Mouse (Mus musculus) layer of hippocampus, adult 8-10 months (tissue): ENCODE data around the gene Scml4. TPM values are rescaled to one million over a fixed set of nuclear protein-coding genes. Genes with fewer than 3 reads are reported as not detected.
A peak's percentile ranks its signal among the peaks of the same experiment; 100 is the strongest.

ENCODE experiments used
- DNase-seq, 2 experiments: peaks; one replicate each; pipeline ENCODE4 v3.0.0; 2022; ENCODE audit warnings: low spot score in 2 of 2
- total RNA-seq, 4 experiments: library from RNA; stranded (reverse); gene quantifications; 2 replicates each; pipeline ENCODE4 v1.2.4; 2022

Gene Scml4
- total RNA-seq, 4 experiments from 2014 or later, result 3.7 to 5.3 (median 4.6) TPM

GRCm38 (mm10) chr10:42947336-42947735, 87.2 kb downstream of the Scml4 start:
- DNase-seq, result no peak

- no peak for DNase-seq
These were observed 90.1 kb downstream of the Scml4 start for GRCm38 (mm10) chr10:42950252-42950751.

- no peak for DNase-seq
These were observed 91.2 kb downstream of the Scml4 start for GRCm38 (mm10) chr10:42951078-42952045.

GRCm38 (mm10) chr10:42952046-42952420, 91.9 kb downstream of the Scml4 start:
- no peak for DNase-seq

GRCm38 (mm10) chr10:42953601-42954000, 93.4 kb downstream of the Scml4 start:
- no peak for DNase-seq

GRCm38 (mm10) chr10:42955205-42955604, 95.0 kb downstream of the Scml4 start:
- no peak for DNase-seq

- peak; percentile 36 to 74 for DNase-seq
These were observed 97.9 kb downstream of the Scml4 start for GRCm38 (mm10) chr10:42957881-42958651.

- DNase-seq, result no peak
These were observed 98.5 kb downstream of the Scml4 start for GRCm38 (mm10) chr10:42958686-42959085.

GRCm38 (mm10) chr10:42961771-42962170, 101.6 kb downstream of the Scml4 start:
- DNase-seq, result no peak

GRCm38 (mm10) chr10:42962181-42962601, 102.0 kb downstream of the Scml4 start:
- DNase-seq, result no peak

- DNase-seq, result no peak
These were observed 102.5 kb downstream of the Scml4 start for GRCm38 (mm10) chr10:42962655-42963054.

- no peak for DNase-seq
These were observed 102.9 kb downstream of the Scml4 start for GRCm38 (mm10) chr10:42963061-42963460.

- DNase-seq, result no peak
These were observed 108.2 kb downstream of the Scml4 start for GRCm38 (mm10) chr10:42968332-42968731.

GRCm38 (mm10) chr10:42972504-42973172, 112.5 kb downstream of the Scml4 start:
- peak in 1 of 2 experiments; percentile 43 for DNase-seq

GRCm38 (mm10) chr10:42973537-42973936, 113.4 kb downstream of the Scml4 start:
- DNase-seq, result no peak

GRCm38 (mm10) chr10:42976577-42976976, 116.4 kb downstream of the Scml4 start:
- no peak for DNase-seq

- DNase-seq, result no peak
These were observed 118.2 kb downstream of the Scml4 start for GRCm38 (mm10) chr10:42978346-42978745.

GRCm38 (mm10) chr10:42980999-42981757, 121.0 kb downstream of the Scml4 start:
- no peak for DNase-seq

GRCm38 (mm10) chr10:42984886-42985285, 124.7 kb downstream of the Scml4 start:
- no peak for DNase-seq

GRCm38 (mm10) chr10:42987594-42988052, 127.5 kb downstream of the Scml4 start:
- no peak for DNase-seq

- no peak for DNase-seq
These were observed 128.5 kb downstream of the Scml4 start for GRCm38 (mm10) chr10:42988627-42989026.
